Mouse (Mus musculus) myocyte (in vitro differentiated cells): ENCODE data around the gene Eps8. TPM values are rescaled to one million over a fixed set of nuclear protein-coding genes. Genes with fewer than 3 reads are reported as not detected.

Experiments used
- H3K27me3 ChIP-seq: one replicate; pipeline ENCODE4 v1.6.1; 2011; ENCODE audit not compliant: control insufficient read depth, insufficient read depth, insufficient read length
- H3K36me3 ChIP-seq: one replicate; pipeline ENCODE4 v1.6.1; 2011; ENCODE audit not compliant: control insufficient read depth, insufficient read depth
- H3K4me2 ChIP-seq: one replicate; pipeline ENCODE4 v1.6.1; 2011; ENCODE audit warnings: low read depth, control low read depth
- H3K4me3 ChIP-seq: one replicate; pipeline ENCODE4 v1.5.1; 2011; ENCODE audit warnings: mild to moderate bottlenecking, control low read depth, moderate library complexity
- H3K79me2 ChIP-seq: one replicate; pipeline ENCODE4 v1.6.1; 2011; ENCODE audit not compliant: control insufficient read depth, insufficient read depth
- H3ac ChIP-seq: one replicate; pipeline ENCODE4 v1.6.1; 2011; ENCODE audit not compliant: control insufficient read depth, insufficient read length
- CEBPB ChIP-seq: IDR thresholded peaks from 2 replicates; pipeline ENCODE4 v1.6.1; 2011; ENCODE audit warnings: mild to moderate bottlenecking, moderate library complexity; ENCODE audit not compliant: poor library complexity, insufficient read depth, severe bottlenecking
- E2F4 ChIP-seq: IDR thresholded peaks from one replicate; pipeline ENCODE4 v1.6.1; 2011; ENCODE audit warnings: mild to moderate bottlenecking, control low read depth, moderate library complexity; ENCODE audit not compliant: insufficient read depth
- MAX ChIP-seq: IDR thresholded peaks from one replicate; pipeline ENCODE4 v1.6.1; 2011; ENCODE audit warnings: low read depth, mild to moderate bottlenecking, control low read depth
- MYOD1 ChIP-seq, 3 experiments: IDR thresholded peaks; one replicate each; pipeline ENCODE4 v1.6.1; 2011; ENCODE audit warnings: control low read depth in 2 of 3, low read depth in 2 of 3, mild to moderate bottlenecking in 2 of 3, moderate library complexity in 1 of 3; ENCODE audit not compliant: insufficient read length in 2 of 3, control insufficient read depth in 1 of 3
- MYOG ChIP-seq, 3 experiments: IDR thresholded peaks; one replicate each; pipeline ENCODE4 v1.6.1; 2011; ENCODE audit warnings: control low read depth in 2 of 3, low read depth in 2 of 3, mild to moderate bottlenecking in 2 of 3; ENCODE audit not compliant: insufficient read length in 2 of 3, control insufficient read depth in 1 of 3, insufficient read depth in 1 of 3
- POLR2A ChIP-seq: IDR thresholded peaks from one replicate; pipeline ENCODE4 v1.6.1; 2011; ENCODE audit warnings: low read depth, mild to moderate bottlenecking, control low read depth, moderate library complexity; ENCODE audit not compliant: insufficient read length
- POLR2AphosphoS2 ChIP-seq: IDR thresholded peaks from one replicate; pipeline ENCODE4 v1.6.1; 2011; ENCODE audit warnings: low read depth, control low read depth; ENCODE audit not compliant: insufficient read length
- REST ChIP-seq: IDR thresholded peaks from one replicate; pipeline ENCODE4 v1.6.1; 2011; ENCODE audit warnings: mild to moderate bottlenecking, control low read depth, moderate library complexity; ENCODE audit not compliant: insufficient read depth, insufficient read length
- SRF ChIP-seq: IDR thresholded peaks from one replicate; pipeline ENCODE4 v1.6.1; 2011; ENCODE audit warnings: low read depth; ENCODE audit not compliant: control insufficient read depth, insufficient read length
- TCF12 ChIP-seq: IDR thresholded peaks from one replicate; pipeline ENCODE4 v1.6.1; 2011; ENCODE audit warnings: mild to moderate bottlenecking, control low read depth; ENCODE audit not compliant: poor library complexity, insufficient read depth, severe bottlenecking
- TCF3 ChIP-seq: IDR thresholded peaks from one replicate; pipeline ENCODE4 v1.6.1; 2011; ENCODE audit warnings: low read depth, control low read depth; ENCODE audit not compliant: insufficient read length
- USF1 ChIP-seq: IDR thresholded peaks from one replicate; pipeline ENCODE4 v1.6.1; 2011; ENCODE audit warnings: low read depth, mild to moderate bottlenecking, control low read depth, moderate library complexity
- polyA plus RNA-seq: library from polyadenylated mRNA; unstranded; fragments of >200 nt; fragmentation: generic; extraction: Trizol; gene quantifications from one replicate; pipeline ENCODE4 v1.2.1, GENCODE M21; 2012; ENCODE audit warnings: missing spikeins

Gene Eps8
- polyA plus RNA-seq, 1 experiment, result 12.4 TPM

GRCm38 (mm10) chr6:137688079-137688478 is 33.4 kb upstream of the Eps8 start:
- Histone ChIP-seq H3K4me3 (no peak overlapping the region), H3ac (no peak overlapping the region), H3K36me3 (no peaks in the 10 kb centered on the region), H3K4me2 (no peak overlapping the region), H3K79me2 (no peaks in the 10 kb centered on the region), H3K27me3 (no peaks in the 10 kb centered on the region)
- TF ChIP-seq CEBPB (no peak), USF1 (no peak), MAX (no peak)

GRCm38 (mm10) chr6:137687667-137688066 is 33.0 kb upstream of the Eps8 start:
- H3K4me2 ChIP-seq, result no peak overlapping the region
- no peaks in the 10 kb centered on the region for H3K27me3 ChIP-seq
- no peak for TF ChIP-seq CEBPB
- TF ChIP-seq TCF3, result no peak
- no peak for TF ChIP-seq SRF
- TF ChIP-seq MYOG (IDR thresholded peaks at IDR 0.05; ENCODE audit: control insufficient read depth in 1 of 3, insufficient read depth in 1 of 3, insufficient read length in 2 of 3, low read depth in 2 of 3), result no peak
- no peak for TF ChIP-seq POLR2A
- TF ChIP-seq MYOD1 (IDR thresholded peaks at IDR 0.05; ENCODE audit: control insufficient read depth in 1 of 3, insufficient read length in 2 of 3, low read depth in 2 of 3), result no peak
- no peak for TF ChIP-seq E2F4
- no peak for TF ChIP-seq MAX
- no peak for TF ChIP-seq REST
- no peak for TF ChIP-seq POLR2AphosphoS2
- no peak for TF ChIP-seq USF1
- H3K36me3 ChIP-seq, result no peaks in the 10 kb centered on the region
- no peaks in the 10 kb centered on the region for H3K79me2 ChIP-seq
- no peak overlapping the region for H3ac ChIP-seq
- H3K4me3 ChIP-seq, result no peak overlapping the region

GRCm38 (mm10) chr6:137682629-137683028 is 28.0 kb upstream of the Eps8 start:
- H3K4me2 ChIP-seq, result no peak overlapping the region
- H3K4me3 ChIP-seq, result no peak overlapping the region
- no peak for TF ChIP-seq MYOD1 (IDR thresholded peaks at IDR 0.05; ENCODE audit: control insufficient read depth in 1 of 3, insufficient read length in 2 of 3, low read depth in 2 of 3)
- TF ChIP-seq TCF3, result no peak
- no peak for TF ChIP-seq MYOG (IDR thresholded peaks at IDR 0.05; ENCODE audit: control insufficient read depth in 1 of 3, insufficient read depth in 1 of 3, insufficient read length in 2 of 3, low read depth in 2 of 3)
- TF ChIP-seq MAX, result no peak
- TF ChIP-seq CEBPB, result no peak
- TF ChIP-seq E2F4, result no peak
- TF ChIP-seq TCF12, result no peak
- no peak for TF ChIP-seq REST
- no peak for TF ChIP-seq POLR2A
- TF ChIP-seq POLR2AphosphoS2, result no peak
- TF ChIP-seq USF1, result no peak
- H3K36me3 ChIP-seq, result no peaks in the 10 kb centered on the region
- H3ac ChIP-seq, result no peak overlapping the region
- H3K27me3 ChIP-seq, result no peaks in the 10 kb centered on the region
- H3K79me2 ChIP-seq, result no peaks in the 10 kb centered on the region

- H3K36me3 ChIP-seq, result no peaks in the 10 kb centered on the region
These were observed 26.3 kb upstream of the Eps8 start for GRCm38 (mm10) chr6:137681000-137681399.

GRCm38 (mm10) chr6:137676581-137676980 is 21.9 kb upstream of the Eps8 start:
- no peak for TF ChIP-seq MYOG (IDR thresholded peaks at IDR 0.05; ENCODE audit: control insufficient read depth in 1 of 3, insufficient read depth in 1 of 3, insufficient read length in 2 of 3, low read depth in 2 of 3)
- TF ChIP-seq POLR2A, result no peak
- TF ChIP-seq CEBPB, result no peak
- no peak for TF ChIP-seq POLR2AphosphoS2
- no peak for TF ChIP-seq MAX
- no peak for TF ChIP-seq USF1
- TF ChIP-seq E2F4, result no peak
- no peak for TF ChIP-seq TCF12
- no peak overlapping the region for H3K4me3 ChIP-seq
- no peak overlapping the region for H3ac ChIP-seq
- no peaks in the 10 kb centered on the region for H3K27me3 ChIP-seq
- H3K4me2 ChIP-seq, result no peak overlapping the region
- no peaks in the 10 kb centered on the region for H3K79me2 ChIP-seq
- H3K36me3 ChIP-seq, result no peaks in the 10 kb centered on the region

More at GRCm38 (mm10) chr6:137681000-137681399, 26.3 kb upstream of the Eps8 start:
- no peak overlapping the region for H3K4me2 ChIP-seq
- H3K4me3 ChIP-seq, result no peak overlapping the region
- no peak overlapping the region for H3ac ChIP-seq
- TF ChIP-seq MYOG (IDR thresholded peaks at IDR 0.05; ENCODE audit: control insufficient read depth in 1 of 3, insufficient read depth in 1 of 3, insufficient read length in 2 of 3, low read depth in 2 of 3) (no peak), POLR2A (no peak), TCF3 (no peak), MYOD1 (IDR thresholded peaks at IDR 0.05; ENCODE audit: control insufficient read depth in 1 of 3, insufficient read length in 2 of 3, low read depth in 2 of 3) (no peak), MAX (no peak), POLR2AphosphoS2 (no peak), USF1 (no peak), CEBPB (no peak), E2F4 (no peak), TCF12 (no peak), REST (no peak), SRF (no peak)
- no peaks in the 10 kb centered on the region for H3K79me2 ChIP-seq
- H3K27me3 ChIP-seq, result no peaks in the 10 kb centered on the region
